Mouse (Mus musculus) MEL (cell line): ENCODE results near the gene Gm12394. TPM values are rescaled to one million over a fixed set of nuclear protein-coding genes. Genes with fewer than 3 reads are reported as not detected.

ENCODE experiments used
- DNase-seq: peaks from one replicate; pipeline ENCODE4 v3.0.0; 2011; ENCODE audit warnings: low read depth, low spot score
- H3K27ac ChIP-seq: 2 replicates; pipeline ENCODE4 v1.5.1; 2012; ENCODE audit warnings: low read depth, mild to moderate bottlenecking, control low read depth, low read length, moderate library complexity; ENCODE audit not compliant: control insufficient read depth
- H3K27me3 ChIP-seq, 2 experiments: fragments of 150-350 bp in 1 of 2; sonication (generic) in 1 of 2; 2 replicates each; pipeline ENCODE4 v1.6.1; 2012; ENCODE audit warnings: low read length in 2 of 2, mild to moderate bottlenecking in 2 of 2, improper control_type of control experiment in 1 of 2, moderate library complexity in 1 of 2; ENCODE audit not compliant: insufficient read depth in 2 of 2, control insufficient read depth in 1 of 2
- H3K36me3 ChIP-seq, 2 experiments: 2 replicates each; pipeline ENCODE4 v1.6.1; 2012 to 2014; ENCODE audit warnings: low read length in 2 of 2, improper control_type of control experiment in 1 of 2, inconsistent platforms in 1 of 2, mild to moderate bottlenecking in 1 of 2; ENCODE audit not compliant: insufficient read depth in 2 of 2, control insufficient read depth in 1 of 2
- H3K4me1 ChIP-seq, 2 experiments: fragments of 150-350 bp in 1 of 2; sonication (generic) in 1 of 2; 2 replicates each; pipeline ENCODE4 v1.6.1; 2012; ENCODE audit warnings: low read length in 2 of 2, improper control_type of control experiment in 1 of 2, mild to moderate bottlenecking in 1 of 2; ENCODE audit not compliant: insufficient read depth in 2 of 2, control insufficient read depth in 1 of 2
- H3K4me3 ChIP-seq, 2 experiments: fragments of 150-350 bp in 1 of 2; sonication (generic) in 1 of 2; 2 replicates each; pipeline ENCODE4 v1.5.1; 2012; ENCODE audit warnings: low read depth in 2 of 2, low read length in 2 of 2, mild to moderate bottlenecking in 2 of 2, moderate library complexity in 2 of 2, control low read depth in 1 of 2, improper control_type of control experiment in 1 of 2; ENCODE audit not compliant: control insufficient read depth in 1 of 2, insufficient read depth in 1 of 2
- H3K79me2 ChIP-seq: 2 replicates; pipeline ENCODE4 v1.6.1; 2012; ENCODE audit warnings: mild to moderate bottlenecking, low read length, moderate library complexity; ENCODE audit not compliant: control insufficient read depth, poor library complexity, insufficient read depth
- H3K9ac ChIP-seq: 2 replicates; pipeline ENCODE4 v1.6.1; 2012; ENCODE audit warnings: low read depth, mild to moderate bottlenecking, control low read depth, low read length, moderate library complexity; ENCODE audit not compliant: control insufficient read depth, poor library complexity, severe bottlenecking
- H3K9me3 ChIP-seq: fragments of 150-350 bp; sonication (generic); replicated peaks from 2 replicates; pipeline ENCODE4 v1.6.1; 2012; ENCODE audit warnings: mild to moderate bottlenecking, low read length, improper control_type of control experiment, moderate library complexity; ENCODE audit not compliant: insufficient read depth
- CHD1 ChIP-seq: IDR thresholded peaks from 2 replicates; pipeline ENCODE4 v1.6.1; 2012; ENCODE audit warnings: low read depth, mild to moderate bottlenecking, inconsistent platforms, low read length, improper control_type of control experiment
- CHD2 ChIP-seq: IDR thresholded peaks from 2 replicates; pipeline ENCODE4 v1.6.1; 2011; ENCODE audit warnings: low read length, improper control_type of control experiment
- CTCF ChIP-seq, 3 experiments: IDR thresholded peaks in 2 of 3; conservative IDR thresholded peaks in 1 of 3; 2 replicates each; pipeline ENCODE4 v1.5.1; 2011 to 2012; ENCODE audit warnings: low read length in 3 of 3, low read depth in 2 of 3, mild to moderate bottlenecking in 2 of 3, improper control_type of control experiment in 1 of 3, inconsistent platforms in 1 of 3, mixed read lengths in 1 of 3, moderate library complexity in 1 of 3; ENCODE audit not compliant: control insufficient read depth in 1 of 3, insufficient read depth in 1 of 3, poor library complexity in 1 of 3, severe bottlenecking in 1 of 3
- E2F4 ChIP-seq: IDR thresholded peaks from 2 replicates; pipeline ENCODE4 v1.6.1; 2011; ENCODE audit warnings: low read depth, low read length, improper control_type of control experiment, borderline replicate concordance
- ELF1 ChIP-seq: IDR thresholded peaks from 2 replicates; pipeline ENCODE4 v1.6.1; 2014; ENCODE audit warnings: low read depth, mild to moderate bottlenecking, inconsistent platforms, low read length, improper control_type of control experiment, moderate library complexity
- EP300 ChIP-seq, 2 experiments: IDR thresholded peaks; 2 replicates each; pipeline ENCODE4 v1.6.1; 2011; ENCODE audit warnings: improper control_type of control experiment in 2 of 2, low read length in 2 of 2, low read depth in 1 of 2, mild to moderate bottlenecking in 1 of 2
- ETS1 ChIP-seq: IDR thresholded peaks from 2 replicates; pipeline ENCODE4 v1.6.1; 2012; ENCODE audit warnings: low read depth, mild to moderate bottlenecking, inconsistent platforms, low read length, improper control_type of control experiment, moderate library complexity
- GABPA ChIP-seq: IDR thresholded peaks from 2 replicates; pipeline ENCODE4 v1.6.1; 2012; ENCODE audit warnings: low read depth, mild to moderate bottlenecking, inconsistent platforms, low read length, improper control_type of control experiment, moderate library complexity
- GATA1 ChIP-seq: IDR thresholded peaks from 2 replicates; pipeline ENCODE4 v1.6.1; 2011; ENCODE audit warnings: low read depth, low read length, improper control_type of control experiment
- HCFC1 ChIP-seq: IDR thresholded peaks from 2 replicates; pipeline ENCODE4 v1.6.1; 2012; ENCODE audit warnings: low read depth, mild to moderate bottlenecking, inconsistent platforms, low read length, improper control_type of control experiment, moderate library complexity
- JUND ChIP-seq: IDR thresholded peaks from 2 replicates; pipeline ENCODE4 v1.6.1; 2011; ENCODE audit warnings: low read depth, mild to moderate bottlenecking, improper control_type of control experiment, low read length
- KAT2A ChIP-seq: conservative IDR thresholded peaks from 2 replicates; pipeline ENCODE4 v1.6.1; 2012; ENCODE audit warnings: low read depth, low read length, improper control_type of control experiment, inconsistent platforms
- MAFK ChIP-seq: IDR thresholded peaks from 2 replicates; pipeline ENCODE4 v1.6.1; 2011; ENCODE audit warnings: low read depth, mild to moderate bottlenecking, low read length, improper control_type of control experiment, borderline replicate concordance
- MAX ChIP-seq: IDR thresholded peaks from 2 replicates; pipeline ENCODE4 v1.6.1; 2011; ENCODE audit warnings: low read length, improper control_type of control experiment
- MAZ ChIP-seq: IDR thresholded peaks from 2 replicates; pipeline ENCODE4 v1.6.1; 2012; ENCODE audit warnings: low read depth, mild to moderate bottlenecking, inconsistent platforms, low read length, improper control_type of control experiment
- MEF2A ChIP-seq: IDR thresholded peaks from 2 replicates; pipeline ENCODE4 v1.6.1; 2014; ENCODE audit warnings: low read depth, mild to moderate bottlenecking, inconsistent platforms, low read length, improper control_type of control experiment; ENCODE audit not compliant: poor library complexity, insufficient replicate concordance, severe bottlenecking; ENCODE audit errors: extremely low read depth
- MXI1 ChIP-seq: IDR thresholded peaks from 2 replicates; pipeline ENCODE4 v1.6.1; 2011; ENCODE audit warnings: mild to moderate bottlenecking, low read depth, low read length, improper control_type of control experiment
- MYB ChIP-seq: IDR thresholded peaks from 2 replicates; pipeline ENCODE4 v1.6.1; 2011; ENCODE audit warnings: mild to moderate bottlenecking, low read depth, low read length, improper control_type of control experiment
- MYC ChIP-seq: IDR thresholded peaks from 2 replicates; pipeline ENCODE4 v1.6.1; 2011; ENCODE audit warnings: low read depth, mild to moderate bottlenecking, low read length, improper control_type of control experiment, moderate library complexity
- NELFE ChIP-seq: IDR thresholded peaks from 2 replicates; pipeline ENCODE4 v1.6.1; 2011; ENCODE audit warnings: low read depth, low read length, improper control_type of control experiment
- NRF1 ChIP-seq: IDR thresholded peaks from 2 replicates; pipeline ENCODE4 v1.6.1; 2014; ENCODE audit warnings: low read depth, mild to moderate bottlenecking, inconsistent platforms, low read length, improper control_type of control experiment, moderate library complexity; ENCODE audit not compliant: poor library complexity, insufficient read depth, severe bottlenecking
- POLR2A ChIP-seq, 2 experiments: IDR thresholded peaks; 2 replicates each; pipeline ENCODE4 v1.6.1; 2011 to 2012; ENCODE audit warnings: low read length in 2 of 2, mild to moderate bottlenecking in 2 of 2, control low read depth in 1 of 2, improper control_type of control experiment in 1 of 2, low read depth in 1 of 2, moderate library complexity in 1 of 2; ENCODE audit not compliant: control insufficient read depth in 1 of 2, insufficient read depth in 1 of 2, poor library complexity in 1 of 2
- POLR2AphosphoS2 ChIP-seq: IDR thresholded peaks from 2 replicates; pipeline ENCODE4 v1.6.1; 2011; ENCODE audit warnings: low read length, improper control_type of control experiment
- POLR2AphosphoS5 ChIP-seq: IDR thresholded peaks from 2 replicates; pipeline ENCODE4 v1.6.1; 2012; ENCODE audit warnings: low read depth, borderline replicate concordance, mild to moderate bottlenecking, inconsistent platforms, low read length, moderate library complexity, mixed read lengths
- RAD21 ChIP-seq: IDR thresholded peaks from 2 replicates; pipeline ENCODE4 v1.6.1; 2011; ENCODE audit warnings: mild to moderate bottlenecking, low read depth, low read length, improper control_type of control experiment
- RCOR1 ChIP-seq: IDR thresholded peaks from 2 replicates; pipeline ENCODE4 v1.6.1; 2012; ENCODE audit warnings: low read depth, mild to moderate bottlenecking, inconsistent platforms, low read length, improper control_type of control experiment
- SIN3A ChIP-seq: IDR thresholded peaks from 2 replicates; pipeline ENCODE4 v1.6.1; 2012; ENCODE audit warnings: low read length, improper control_type of control experiment, inconsistent platforms
- SMC3 ChIP-seq: IDR thresholded peaks from 2 replicates; pipeline ENCODE4 v1.6.1; 2011; ENCODE audit warnings: low read depth, low read length, improper control_type of control experiment
- TBP ChIP-seq: IDR thresholded peaks from 2 replicates; pipeline ENCODE4 v1.8.0; 2011; ENCODE audit warnings: low read depth, low read length, improper control_type of control experiment
- TCF12 ChIP-seq: IDR thresholded peaks from 2 replicates; pipeline ENCODE4 v1.6.1; 2014; ENCODE audit warnings: low read depth, mild to moderate bottlenecking, inconsistent platforms, low read length, improper control_type of control experiment, moderate library complexity
- UBTF ChIP-seq: IDR thresholded peaks from 2 replicates; pipeline ENCODE4 v1.6.1; 2012; ENCODE audit warnings: low read depth, mild to moderate bottlenecking, inconsistent platforms, low read length, improper control_type of control experiment, moderate library complexity, borderline replicate concordance; ENCODE audit not compliant: insufficient read depth
- USF1 ChIP-seq: IDR thresholded peaks from 2 replicates; pipeline ENCODE4 v1.6.1; 2014; ENCODE audit warnings: low read depth, mild to moderate bottlenecking, inconsistent platforms, low read length, improper control_type of control experiment, moderate library complexity
- USF2 ChIP-seq, 2 experiments: IDR thresholded peaks; 2 replicates each; pipeline ENCODE4 v1.6.1; 2011 to 2012; ENCODE audit warnings: improper control_type of control experiment in 2 of 2, low read length in 2 of 2, borderline replicate concordance in 1 of 2, inconsistent platforms in 1 of 2, low read depth in 1 of 2, mild to moderate bottlenecking in 1 of 2; ENCODE audit not compliant: insufficient read depth in 1 of 2
- ZC3H11A ChIP-seq: IDR thresholded peaks from 2 replicates; pipeline ENCODE4 v1.6.1; 2012; ENCODE audit warnings: low read depth, mild to moderate bottlenecking, inconsistent platforms, low read length, improper control_type of control experiment
- ZNF384 ChIP-seq: IDR thresholded peaks from 2 replicates; pipeline ENCODE4 v1.6.1; 2012; ENCODE audit warnings: low read depth, mild to moderate bottlenecking, inconsistent platforms, low read length, improper control_type of control experiment
- polyA plus RNA-seq, 2 experiments: library from polyadenylated mRNA; stranded (reverse) in 1 of 2; unstranded in 1 of 2; fragments of >175 nt in 1 of 2; fragments of >200 nt in 1 of 2; gene quantifications; 2 replicates each; pipeline versions ENCODE4 v1.2.1 to v1.2.4; 2012; ENCODE audit warnings: low replicate concordance in 2 of 2, low read depth in 1 of 2; ENCODE audit not compliant: insufficient read length in 2 of 2, insufficient read depth in 1 of 2, missing spikeins in 1 of 2
- total RNA-seq: library from RNA; depleted of rRNA; stranded (reverse); fragments of 300-350 nt; gene quantifications from 2 replicates; pipeline ENCODE4 v1.2.3, GENCODE M21; 2012

Gene Gm12394
- total and polyA plus RNA-seq, 3 experiments, result 0.10 TPM; not detected in 2

DNA sequence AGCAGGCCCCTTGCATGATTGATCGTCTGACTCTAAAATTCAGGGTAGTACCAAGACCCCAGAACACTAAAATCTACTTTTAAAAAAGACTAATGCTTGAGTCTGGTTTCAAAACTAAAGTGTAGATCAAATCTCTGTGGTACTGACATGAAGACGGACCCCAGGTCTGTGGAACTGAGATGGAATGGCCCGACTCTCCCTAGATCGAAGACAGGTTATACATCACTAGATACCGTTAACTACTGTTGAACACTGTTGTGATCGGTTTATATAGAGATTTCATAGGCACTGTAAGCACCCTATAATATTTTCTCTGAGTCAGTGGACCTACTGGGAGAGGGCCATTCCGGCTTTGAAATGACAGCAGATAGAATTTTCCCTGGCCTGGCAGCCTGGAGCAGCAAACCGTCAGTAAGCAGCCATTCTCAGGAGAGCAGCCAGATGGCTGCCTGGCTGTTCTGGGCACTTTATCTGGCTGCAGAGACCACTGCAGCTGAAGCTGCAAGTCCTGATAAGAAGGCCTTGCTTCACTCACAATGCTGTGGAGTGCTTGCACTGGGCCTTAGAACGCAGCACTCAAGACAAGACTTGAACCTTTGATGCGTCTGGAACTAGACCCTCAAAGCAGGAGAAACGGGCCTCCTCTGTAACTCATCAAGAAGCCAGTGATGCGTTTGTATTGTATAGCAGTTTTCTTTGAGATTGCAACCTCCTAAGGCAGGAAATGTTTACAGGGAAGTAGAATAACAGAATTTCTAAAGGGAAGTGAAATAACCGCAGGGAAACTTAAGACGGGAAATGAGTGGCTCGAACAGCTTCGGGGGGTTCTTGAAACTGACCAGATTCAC is 23.5 kb upstream of the Gm12394 start:
- no peaks in the 10 kb centered on the region for H3K9me3 ChIP-seq
- no peaks in the 10 kb centered on the region; a peak in 2 of 4 replicates for H3K4me1 ChIP-seq
- no peak overlapping the region for H3K9ac ChIP-seq
- 0 out of 4 replicates have a peak overlapping the region, but pooled peaks of 1 of the 2 experiments have one; percentile 24 for H3K4me3 ChIP-seq
- H3K79me2 ChIP-seq, result no peaks in the 10 kb centered on the region
- H3K27me3 ChIP-seq, result no peaks in the 10 kb centered on the region; a peak in 1 of 4 replicates
- peak; percentile 80 for DNase-seq
- H3K36me3 ChIP-seq, result peaks cover 0 to 5% of the 10 kb centered on the region in 2 experiments; a peak in 2 of 4 replicates
- H3K27ac ChIP-seq, result no peak overlapping the region
- TF ChIP-seq ZC3H11A (no peak), MAFK (no peak), HCFC1 (no peak), NELFE (no peak), MAZ (no peak), E2F4 (no peak), GATA1 (peak; percentile 95), GABPA (no peak), UBTF (no peak), RAD21 (no peak), ETS1 (peak; percentile 88), CTCF (IDR thresholded peaks at IDR 0.05 in 2 of 3, conservative IDR thresholded peaks at IDR 0.05 in 1 of 3; ENCODE audit: control insufficient read depth in 1 of 3, insufficient read depth in 1 of 3, low read depth in 2 of 3, low read length in 3 of 3, poor library complexity in 1 of 3, severe bottlenecking in 1 of 3) (no peak), SIN3A (peak; percentile 56), MAX (no peak), USF2 (IDR thresholded peaks at IDR 0.05; ENCODE audit: borderline replicate concordance in 1 of 2, insufficient read depth in 1 of 2, low read depth in 1 of 2, low read length in 2 of 2) (no peak), CHD1 (no peak), SMC3 (no peak), MEF2A (no peak; the same call in 1 of the 2 replicates), POLR2AphosphoS5 (no peak), TCF12 (peak; percentile 99), ELF1 (no peak), NRF1 (no peak), TBP (0 out of 2 replicates have a peak, but pooled peaks have one; percentile 21), MYC (no peak), EP300 (IDR thresholded peaks at IDR 0.05; ENCODE audit: low read depth in 1 of 2, low read length in 2 of 2) (peak; percentile 90 to 93), ZNF384 (peak; percentile 20; the same call in 1 of the 2 replicates), POLR2AphosphoS2 (no peak), CHD2 (no peak; the same call in 1 of the 2 replicates), MYB (peak; percentile 74), JUND (no peak), POLR2A (IDR thresholded peaks at IDR 0.05; ENCODE audit: control insufficient read depth in 1 of 2, insufficient read depth in 1 of 2, low read depth in 1 of 2, low read length in 2 of 2, poor library complexity in 1 of 2) (no peak), RCOR1 (peak; percentile 70), USF1 (no peak), MXI1 (no peak), KAT2A (no peak; the same call in 1 of the 2 replicates)
